Mouse (Mus musculus): ENCODE measurements around the gene Car10.
A peak's percentile ranks its signal among the peaks of the same experiment; 100 is the strongest.
"Not testable (repeated sequence)": the region's sequence is repeated elsewhere in the genome, so short reads cannot be mapped to it uniquely, and the experiment has no call there.

Gene Car10

DNA sequence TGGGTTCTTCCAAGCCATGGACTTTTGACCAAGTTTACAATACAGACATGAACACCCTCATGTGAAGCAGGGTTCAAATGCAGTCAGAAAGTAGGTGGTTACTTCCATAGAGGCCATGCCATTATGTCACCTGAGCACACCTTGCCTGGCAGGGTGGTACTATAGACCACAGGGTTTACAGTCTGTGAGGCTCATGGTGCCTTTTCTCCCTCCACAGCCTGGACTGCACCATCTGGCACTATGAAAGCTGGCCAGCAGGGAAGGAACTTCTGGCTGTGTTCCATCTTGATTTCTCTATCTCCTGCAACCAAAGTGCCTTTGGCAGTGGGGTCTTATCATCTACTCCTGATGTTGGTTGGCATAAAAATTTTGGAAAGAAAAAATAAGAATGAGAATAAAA lies 295.5 kb downstream of the Car10 start:
- DNase-seq (ENCODE audit: low spot score in 2 of 2) = not testable (repeated sequence)

DNA sequence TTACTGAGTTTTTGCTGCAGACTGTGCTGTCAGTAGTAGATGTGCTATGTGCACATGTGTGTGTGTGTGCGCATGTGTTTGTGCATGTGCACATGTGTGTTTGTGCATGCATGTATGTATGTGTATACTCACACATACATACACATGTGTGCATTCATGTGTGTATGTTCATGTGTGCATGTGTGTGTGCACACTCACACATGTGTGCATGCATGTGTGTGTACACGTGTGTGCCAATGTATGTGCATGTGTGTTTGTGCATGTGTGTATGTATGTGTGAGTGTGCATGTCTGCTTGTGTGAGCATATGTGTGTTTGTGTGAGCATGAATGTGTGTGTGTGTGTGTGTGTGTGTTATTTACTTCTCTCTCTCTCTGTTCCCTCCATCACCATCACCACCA lies 298.5 kb downstream of the Car10 start:
- no peak for DNase-seq (ENCODE audit: low spot score in 2 of 2)

DNA sequence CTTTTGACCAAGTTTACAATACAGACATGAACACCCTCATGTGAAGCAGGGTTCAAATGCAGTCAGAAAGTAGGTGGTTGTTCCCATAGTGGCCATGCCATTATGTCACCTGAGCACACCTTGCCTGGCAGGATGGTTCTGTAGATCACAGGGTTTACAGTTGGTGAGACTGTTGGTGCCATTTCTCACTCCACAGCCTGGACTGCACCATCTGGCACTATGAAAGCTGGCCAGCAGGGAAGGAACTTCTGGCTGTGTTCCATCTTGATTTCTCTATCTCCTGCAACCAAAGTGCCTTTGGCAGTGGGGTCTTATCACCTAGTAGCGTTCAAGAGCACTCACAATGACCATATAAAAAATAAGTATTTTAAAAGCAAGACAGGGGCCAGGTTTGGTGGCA lies 303.3 kb downstream of the Car10 start:
- DNase-seq (ENCODE audit: low spot score in 2 of 2) = not testable (repeated sequence)

DNA sequence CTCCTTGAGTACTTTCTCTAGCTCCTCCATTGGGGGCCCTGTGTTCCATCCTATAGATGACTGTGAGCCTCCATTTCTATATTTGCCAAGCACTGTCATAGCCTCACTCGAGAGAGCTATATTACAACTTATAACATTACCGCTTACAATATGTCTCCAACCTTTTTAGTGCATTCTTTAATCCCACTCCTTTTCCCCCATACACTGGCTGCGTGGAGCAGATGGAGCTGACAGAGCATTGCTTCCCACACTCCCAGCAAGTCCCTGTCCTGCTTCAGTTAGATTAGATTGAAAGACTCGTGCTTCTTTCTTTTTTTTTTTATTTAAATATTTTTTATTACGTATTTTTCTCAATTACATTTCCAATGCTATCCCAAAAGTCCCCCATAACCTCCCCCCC lies 310.2 kb downstream of the Car10 start:
- DNase-seq (ENCODE audit: low spot score in 2 of 2) = no peak

- no peak for DNase-seq (ENCODE audit: low spot score in 2 of 2)
Measured at GRCm38 (mm10) chr11:93431482-93431881, 333.7 kb downstream of the Car10 start.

DNA sequence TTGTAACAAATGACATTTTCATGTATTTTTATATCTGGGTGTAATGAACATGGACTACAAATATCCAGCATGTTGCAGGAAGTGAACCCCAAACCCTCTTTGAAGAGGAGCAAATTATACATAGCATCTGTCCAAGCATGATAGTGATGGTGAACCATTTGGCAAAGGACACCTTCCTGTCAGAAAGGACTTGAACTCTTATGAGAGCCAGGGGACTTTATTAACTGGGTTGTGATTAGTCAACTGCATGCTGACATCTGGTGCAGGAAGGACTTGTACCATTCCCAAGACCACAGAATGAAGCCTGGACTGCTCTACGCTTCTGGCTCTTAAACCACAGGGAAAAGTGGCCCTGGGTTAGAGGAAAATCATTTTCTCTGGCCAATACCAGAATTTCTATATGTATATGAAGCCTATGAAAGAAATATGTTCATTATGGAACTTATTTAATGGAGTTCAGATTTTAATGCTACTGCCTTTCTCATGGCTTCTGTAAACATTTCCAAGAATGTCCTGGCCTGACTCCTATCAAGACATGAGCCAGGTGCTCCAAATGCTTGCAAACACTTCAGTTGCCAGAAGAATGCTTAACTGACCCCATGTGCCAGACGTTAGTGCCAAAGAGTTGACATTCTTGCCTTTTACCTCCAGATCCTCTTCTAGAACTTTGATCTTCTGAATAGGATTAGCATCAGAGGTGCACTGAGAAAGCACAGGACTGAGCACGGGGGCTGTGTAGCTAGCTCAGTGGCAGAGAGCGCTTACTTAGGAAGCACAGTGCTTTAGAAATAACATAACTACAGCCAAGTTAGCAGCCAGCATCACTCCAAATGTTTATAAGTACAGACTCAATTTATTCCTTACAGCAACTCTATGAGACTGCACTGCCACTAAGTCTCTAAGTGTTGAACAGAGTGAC lies 337.4 kb downstream of the Car10 start:
- DNase-seq (ENCODE audit: low spot score in 2 of 2) = no peak

DNA sequence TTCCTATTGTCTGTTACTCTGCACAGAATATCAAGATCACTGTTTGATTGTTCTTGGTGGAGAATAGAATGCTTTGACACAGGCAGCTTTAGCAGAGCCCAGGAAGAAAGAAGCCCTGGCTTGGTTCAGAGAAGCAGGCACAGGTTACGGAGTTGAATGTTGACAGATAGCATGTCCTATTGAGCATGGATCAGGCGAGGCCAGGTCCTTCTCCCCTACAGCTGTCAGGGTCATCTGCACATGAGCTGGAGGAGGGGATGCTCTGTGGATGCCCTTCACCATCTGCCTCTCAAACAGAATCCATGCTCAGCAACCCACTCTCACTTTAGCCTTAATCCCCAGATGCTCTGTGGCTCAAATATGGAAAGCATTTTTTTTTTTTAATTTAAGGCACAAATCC lies 339.1 kb downstream of the Car10 start:
- no peak for DNase-seq (ENCODE audit: low spot score in 2 of 2)

GRCm38 (mm10) chr11:93440466-93440865 lies 342.6 kb downstream of the Car10 start:
- no peak for DNase-seq (ENCODE audit: low spot score in 2 of 2)

GRCm38 (mm10) chr11:93443777-93444176 lies 345.9 kb downstream of the Car10 start:
- DNase-seq (ENCODE audit: low spot score in 2 of 2) = no peak

DNA sequence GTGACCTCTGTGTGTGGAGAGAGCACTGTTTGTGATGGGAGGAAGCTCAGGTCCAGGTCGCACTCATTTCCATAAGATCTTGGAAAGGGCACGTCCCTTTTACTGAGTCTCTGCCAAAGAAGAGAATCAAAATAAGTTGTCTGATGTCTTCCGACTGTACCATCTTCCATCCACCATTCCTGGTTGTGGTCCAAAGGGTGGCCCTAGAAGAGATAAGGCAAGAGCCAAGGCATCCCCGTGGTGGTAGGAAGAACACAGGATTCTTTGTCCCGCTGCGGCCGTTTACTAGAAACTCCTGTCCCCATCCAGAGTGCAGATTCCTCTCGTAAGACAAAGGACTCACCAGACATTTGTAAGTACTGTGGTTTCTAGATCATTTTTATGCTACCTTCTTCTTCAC lies 346.9 kb downstream of the Car10 start:
- DNase-seq (ENCODE audit: low spot score in 2 of 2) = no peak

DNA sequence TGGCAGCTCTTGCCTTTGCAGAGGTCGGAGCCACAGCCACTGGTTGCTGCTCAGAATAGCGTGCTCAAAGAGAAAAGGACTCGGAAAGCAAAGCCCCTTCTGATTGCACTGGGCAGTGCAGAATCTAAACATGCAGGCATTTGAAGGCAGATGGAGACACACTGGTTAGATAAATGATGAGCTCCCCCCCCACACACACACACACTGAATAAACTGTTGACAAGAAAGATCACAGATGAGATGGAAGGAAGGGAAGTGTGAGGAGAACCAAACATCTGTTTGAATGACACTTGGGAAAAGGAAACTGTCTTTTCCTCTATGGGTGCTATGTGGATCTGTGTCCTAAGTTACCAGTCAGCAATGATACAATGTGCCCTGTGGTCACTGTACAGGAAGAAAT lies 349.7 kb downstream of the Car10 start:
- DNase-seq (ENCODE audit: low spot score in 2 of 2) = no peak

- no peak for DNase-seq (ENCODE audit: low spot score in 2 of 2)
Measured at GRCm38 (mm10) chr11:93448290-93449256, 350.7 kb downstream of the Car10 start.

DNA sequence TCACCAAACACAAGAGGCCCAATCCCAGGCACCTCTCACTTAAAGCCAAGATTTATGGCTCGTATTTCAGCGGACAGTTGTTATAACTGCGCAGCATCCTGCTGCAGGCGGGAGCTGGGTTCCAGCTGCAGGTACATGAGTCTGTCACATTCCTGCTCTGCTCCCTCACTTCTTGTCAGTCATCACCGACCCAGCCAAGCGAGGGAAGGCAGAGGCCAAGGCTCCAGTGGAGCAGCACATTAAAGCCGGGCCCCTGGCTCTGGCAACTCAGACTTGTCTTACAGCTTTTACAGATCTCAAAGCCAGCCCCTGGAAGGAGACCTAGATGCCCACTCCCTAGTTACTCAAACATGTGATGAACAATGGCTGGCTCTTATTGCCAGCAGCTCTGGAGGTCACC lies 352.7 kb downstream of the Car10 start:
- DNase-seq (ENCODE audit: low spot score in 2 of 2) = no peak

DNA sequence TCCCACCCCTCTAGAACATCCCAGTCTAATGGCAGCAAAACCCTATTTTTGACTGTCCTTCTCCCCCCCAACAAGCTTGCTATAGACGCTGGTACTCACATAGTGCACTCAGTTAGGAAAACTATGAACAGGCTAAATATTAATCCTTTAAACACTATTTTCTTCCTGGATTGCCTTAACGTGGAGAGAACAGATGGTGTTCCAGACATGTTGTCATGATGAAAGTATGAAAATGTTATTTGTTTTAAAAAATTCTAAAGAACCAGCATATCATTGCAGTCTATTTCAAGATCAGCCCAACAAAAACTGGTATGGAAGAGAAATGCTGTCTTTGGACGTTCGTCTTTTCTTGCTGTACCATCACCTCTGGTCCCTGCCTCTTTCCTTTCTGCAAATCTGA lies 368.4 kb downstream of the Car10 start:
- DNase-seq (ENCODE audit: low spot score in 2 of 2) = no peak

DNA sequence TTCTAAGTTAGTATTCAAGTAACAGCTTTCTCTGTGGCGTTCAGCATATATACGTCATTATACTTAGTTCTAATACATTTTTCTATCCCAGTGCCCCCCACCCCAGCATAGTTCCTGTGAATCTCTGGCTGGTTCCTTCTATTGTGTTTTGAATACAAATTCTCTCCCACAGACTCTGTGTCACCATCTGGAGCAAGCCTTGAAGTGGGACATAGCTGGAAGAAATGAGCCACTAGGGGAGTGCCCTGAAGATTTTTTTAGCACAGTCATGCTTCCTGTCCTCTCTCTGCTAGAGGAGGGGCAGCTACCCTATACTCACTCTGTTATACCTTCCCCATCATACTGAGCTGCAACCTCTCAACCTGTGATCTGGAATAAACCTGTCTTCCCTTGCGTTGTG lies 369.9 kb downstream of the Car10 start:
- DNase-seq (ENCODE audit: low spot score in 2 of 2) = no peak

DNA sequence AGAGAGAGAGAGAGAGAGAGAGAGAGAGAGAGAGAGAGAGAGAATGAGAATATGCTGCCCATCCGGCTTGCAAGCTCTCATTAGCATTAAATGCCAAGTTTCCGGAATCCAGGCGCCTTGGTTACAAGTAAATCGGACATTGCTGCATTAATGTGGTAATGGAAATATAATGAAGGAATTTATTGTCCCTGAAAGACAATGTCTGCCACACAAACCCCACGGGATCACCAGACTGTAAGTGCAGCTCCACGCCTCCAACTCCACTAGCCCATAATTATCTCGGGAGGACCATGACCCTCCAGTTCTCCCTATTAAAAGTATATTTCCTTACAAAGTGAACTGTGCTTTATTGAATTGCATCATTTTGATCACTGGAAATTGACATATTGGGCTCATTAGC lies 372.9 kb downstream of the Car10 start:
- DNase-seq (ENCODE audit: low spot score in 2 of 2) = no peak

DNA sequence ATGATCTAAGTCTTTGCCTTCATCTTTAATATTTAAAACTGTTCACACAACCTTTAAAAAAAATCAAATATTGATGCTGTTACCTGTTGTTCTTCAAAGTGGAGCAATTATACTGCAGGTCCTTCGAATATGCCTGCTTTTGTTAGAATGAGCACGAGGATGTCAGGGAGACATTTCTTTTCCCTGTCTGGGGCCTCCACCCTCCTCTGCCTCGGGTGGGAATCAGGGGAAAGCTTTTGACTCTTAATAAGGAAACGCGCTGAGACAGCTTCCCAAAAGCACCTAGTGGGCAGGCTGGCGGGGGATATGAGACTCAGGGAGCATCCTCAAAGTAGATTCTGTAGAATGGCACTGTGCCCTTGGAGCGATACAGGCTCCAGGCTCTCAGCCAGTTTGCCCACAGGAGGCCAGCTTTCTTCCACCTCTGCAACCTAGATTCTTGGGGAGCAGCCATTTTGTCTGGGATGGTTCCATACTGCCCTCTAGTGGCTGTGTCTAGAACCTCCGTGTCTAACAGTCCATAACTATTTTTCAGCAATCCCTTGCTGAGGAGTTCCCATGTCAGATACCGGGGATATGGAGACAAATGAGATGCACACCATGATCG lies 373.8 kb downstream of the Car10 start:
- DNase-seq (ENCODE audit: low spot score in 2 of 2) = peak; percentile 16 to 58

- no peak for DNase-seq (ENCODE audit: low spot score in 2 of 2)
Measured at GRCm38 (mm10) chr11:93484661-93485060, 386.8 kb downstream of the Car10 start.

DNA sequence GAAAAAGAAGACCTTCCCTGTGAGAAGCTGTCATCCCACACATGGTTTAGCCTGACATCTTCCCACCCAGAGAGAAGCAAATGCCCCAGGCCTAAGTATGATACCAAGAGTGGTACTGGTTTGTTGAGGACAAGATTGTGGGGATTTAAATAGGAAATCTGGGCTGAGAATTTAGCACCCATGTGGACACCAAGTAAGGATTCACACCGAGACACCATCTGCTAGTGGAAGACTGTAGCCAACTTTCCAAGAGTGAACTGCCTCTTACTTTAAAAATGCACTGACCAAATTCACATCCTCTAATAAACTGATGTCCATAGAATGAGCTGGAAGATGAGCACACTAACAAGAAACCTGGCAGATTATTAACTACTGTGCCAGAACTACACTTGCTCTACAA lies 389.2 kb downstream of the Car10 start:
- no peak for DNase-seq (ENCODE audit: low spot score in 2 of 2)

DNA sequence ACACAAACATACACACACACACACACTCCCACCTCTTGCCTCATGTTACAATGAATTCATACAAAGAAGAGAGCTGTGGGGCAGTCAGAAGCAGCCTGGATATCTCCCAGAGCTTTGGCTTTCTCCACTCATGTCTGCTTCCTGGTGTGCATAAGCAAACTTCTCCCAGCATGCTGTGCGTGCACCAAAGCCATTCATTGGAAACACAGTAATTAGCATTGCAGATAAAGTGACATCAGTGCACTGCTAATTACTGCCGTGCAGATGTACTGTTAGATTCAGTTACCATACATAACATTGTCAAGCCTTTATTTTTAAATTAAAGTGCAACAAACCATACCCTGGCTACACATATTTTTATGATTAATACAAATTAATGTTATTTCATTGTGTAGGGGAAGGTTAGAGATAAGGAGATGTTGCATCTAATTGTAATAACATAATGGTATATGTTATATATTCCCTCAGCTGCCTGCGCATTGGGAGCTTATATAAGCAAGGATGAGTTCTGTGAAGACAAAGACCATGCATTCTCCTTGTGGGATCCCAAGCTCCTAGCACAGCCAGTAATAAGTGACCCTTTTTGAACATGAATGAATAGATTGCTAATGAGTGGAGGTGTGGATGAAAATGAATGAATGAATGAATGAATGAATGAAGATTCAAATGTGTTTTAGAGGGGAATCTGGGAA lies 390.2 kb downstream of the Car10 start:
- DNase-seq (ENCODE audit: low spot score in 2 of 2) = no peak

GRCm38 (mm10) chr11:93490211-93490820 lies 392.5 kb downstream of the Car10 start:
- DNase-seq (ENCODE audit: low spot score in 2 of 2) = no peak
